Mouse (Mus musculus) midbrain, embryonic 11.5 days (tissue): ENCODE results near the gene Itsn1. TPM values are rescaled to one million over a fixed set of nuclear protein-coding genes. Genes with fewer than 3 reads are reported as not detected.

Experiments
- ATAC-seq: fragments of 200-750 bp; cut with Nextera tagmentation; 2 replicates; pipeline ENCODE4 v1.8.0; 2017; ENCODE audit warnings: moderate TSS enrichment, moderate library complexity; ENCODE audit not compliant: low FRiP score
- DNase-seq: peaks from one replicate; pipeline ENCODE4 v3.0.0; 2015; ENCODE audit warnings: low spot score; ENCODE audit errors: missing footprints
- H3K27ac ChIP-seq: fragments of 300-500 bp; sonication (generic); 2 replicates; pipeline ENCODE4 v1.5.1; 2014; ENCODE audit warnings: low read depth, low read length
- H3K27me3 ChIP-seq: fragments of 300-500 bp; sonication (generic); 2 replicates; pipeline ENCODE4 v1.6.1; 2014; ENCODE audit warnings: mild to moderate bottlenecking, low read length, moderate library complexity, mixed read lengths; ENCODE audit not compliant: control insufficient read depth, insufficient read depth
- H3K36me3 ChIP-seq: fragments of 300-500 bp; sonication (generic); 2 replicates; pipeline ENCODE4 v1.6.1; 2014; ENCODE audit warnings: mild to moderate bottlenecking, low read length, moderate library complexity, mixed read lengths; ENCODE audit not compliant: control insufficient read depth, insufficient read depth
- H3K4me1 ChIP-seq: fragments of 300-500 bp; sonication (generic); 2 replicates; pipeline ENCODE4 v1.6.1; 2014; ENCODE audit warnings: low read length; ENCODE audit not compliant: control insufficient read depth, insufficient read depth
- H3K4me2 ChIP-seq: fragments of 300-500 bp; sonication (generic); 2 replicates; pipeline ENCODE4 v1.6.1; 2014; ENCODE audit warnings: mild to moderate bottlenecking, moderate library complexity
- H3K4me3 ChIP-seq: fragments of 300-500 bp; sonication (generic); 2 replicates; pipeline ENCODE4 v1.5.1; 2014; ENCODE audit warnings: low read depth, low read length
- H3K9ac ChIP-seq: fragments of 300-500 bp; sonication (generic); 2 replicates; pipeline ENCODE4 v1.6.1; 2014; ENCODE audit warnings: low read length
- H3K9me3 ChIP-seq: fragments of 300-500 bp; sonication (generic); 2 replicates; pipeline ENCODE4 v1.6.1; 2016; ENCODE audit warnings: low read length; ENCODE audit not compliant: control insufficient read depth
- WGBS: fragments of 180-500 bp; shearing (Covaris S2); extraction: QIAGEN DNeasy Blood & Tissue Kit; methylation state at CpG from one replicate; pipeline ENCODE4 v1.1.7; 2014; 5-methylcytosine and 5-hydroxymethylcytosine counted together
- polyA plus RNA-seq: library from polyadenylated mRNA; unstranded; fragments of >200 nt; fragmentation: Nextera tagmentation; extraction: Ambion mirVana; gene quantifications from 2 replicates; pipeline ENCODE4 v1.2.1, GENCODE M21; 2014

Gene Itsn1
- polyA plus RNA-seq, 1 experiment from 2014 or later: 54.8 TPM

- H3K9me3 ChIP-seq: no peaks in the 10 kb centered on the region
- H3K27ac ChIP-seq: no peak overlapping the region
- 56% methylated on average over 8 of the region's 8 CpGs for WGBS
Observed at GRCm38 (mm10) chr16:91932082-91932690, 203.1 kb downstream of the Itsn1 start.

GRCm38 (mm10) chr16:91932843-91933518, 203.9 kb downstream of the Itsn1 start:
- Histone ChIP-seq H3K9me3 (no peaks in the 10 kb centered on the region), H3K27me3 (no peaks in the 10 kb centered on the region), H3K4me3 (no peak overlapping the region), H3K4me2 (no peak overlapping the region), H3K9ac (no peak overlapping the region), H3K36me3 (peaks cover 5% of the 10 kb centered on the region), H3K4me1 (peaks cover 8% of the 10 kb centered on the region), H3K27ac (no peak overlapping the region)
- DNase-seq (peak; percentile 14), ATAC-seq (no peak)
- 56% methylated on average over 9 of the region's 10 CpGs for WGBS

More at GRCm38 (mm10) chr16:91932082-91932690, 203.1 kb downstream of the Itsn1 start:
- Histone ChIP-seq H3K4me1 (peaks cover 8% of the 10 kb centered on the region), H3K27me3 (no peaks in the 10 kb centered on the region), H3K36me3 (peaks cover 13% of the 10 kb centered on the region), H3K4me2 (peak overlapping the region; percentile 44), H3K4me3 (peak overlapping the region; percentile 95), H3K9ac (no peak overlapping the region; the same call in 1 of the 2 replicates)
- ATAC-seq (no peak), DNase-seq (peak; percentile 66)

- Histone ChIP-seq H3K4me1 (peaks cover 7% of the 10 kb centered on the region), H3K27me3 (no peaks in the 10 kb centered on the region), H3K4me2 (no peak overlapping the region), H3K36me3 (no peaks in the 10 kb centered on the region), H3K4me3 (no peak overlapping the region), H3K9ac (no peak overlapping the region), H3K9me3 (no peaks in the 10 kb centered on the region), H3K27ac (no peak overlapping the region)
- 42% methylated on average over 8 of the region's 8 CpGs for WGBS
- DNase-seq (no peak), ATAC-seq (no peak)
Observed at GRCm38 (mm10) chr16:91935108-91935507, 206.0 kb downstream of the Itsn1 start.

- ATAC-seq (no peak), DNase-seq (peak; percentile 75)
- Histone ChIP-seq H3K27ac (no peak overlapping the region), H3K4me3 (no peak overlapping the region), H3K4me1 (peaks cover 1% of the 10 kb centered on the region), H3K9ac (no peak overlapping the region), H3K36me3 (no peaks in the 10 kb centered on the region), H3K27me3 (no peaks in the 10 kb centered on the region), H3K4me2 (no peak overlapping the region), H3K9me3 (no peaks in the 10 kb centered on the region)
- 65% methylated on average over 8 of the region's 8 CpGs for WGBS
Observed at GRCm38 (mm10) chr16:91935726-91936125, 206.6 kb downstream of the Itsn1 start.

- no peak overlapping the region for H3K9ac ChIP-seq
- WGBS: 52% methylated on average over 10 of the region's 10 CpGs
- no peak overlapping the region for H3K4me3 ChIP-seq
- ATAC-seq (peak; percentile 20; the same call in 1 of the 2 replicates), DNase-seq (peak; percentile 98)
- H3K36me3 ChIP-seq: no peaks in the 10 kb centered on the region
- no peaks in the 10 kb centered on the region for H3K27me3 ChIP-seq
- H3K27ac ChIP-seq: no peak overlapping the region
- H3K4me1 ChIP-seq: no peaks in the 10 kb centered on the region
- no peak overlapping the region for H3K4me2 ChIP-seq
- H3K9me3 ChIP-seq: no peaks in the 10 kb centered on the region
Observed at GRCm38 (mm10) chr16:91936340-91937030, 207.4 kb downstream of the Itsn1 start.

- H3K4me1 ChIP-seq: no peaks in the 10 kb centered on the region
- H3K4me2 ChIP-seq: no peak overlapping the region
- H3K36me3 ChIP-seq: no peaks in the 10 kb centered on the region
- no peaks in the 10 kb centered on the region for H3K27me3 ChIP-seq
- DNase-seq (no peak), ATAC-seq (no peak)
- H3K9ac ChIP-seq: no peak overlapping the region
- 90% methylated on average over 11 of the region's 11 CpGs for WGBS
- no peaks in the 10 kb centered on the region for H3K9me3 ChIP-seq
- H3K4me3 ChIP-seq: no peak overlapping the region
- H3K27ac ChIP-seq: no peak overlapping the region
Observed at GRCm38 (mm10) chr16:91937281-91937680, 208.2 kb downstream of the Itsn1 start.

GRCm38 (mm10) chr16:91938141-91938540, 209.1 kb downstream of the Itsn1 start:
- WGBS: 80% methylated on average over 5 of the region's 5 CpGs
- no peak overlapping the region for H3K9ac ChIP-seq
- no peaks in the 10 kb centered on the region for H3K9me3 ChIP-seq
- H3K27me3 ChIP-seq: no peaks in the 10 kb centered on the region
- DNase-seq (peak; percentile 67), ATAC-seq (no peak)
- no peak overlapping the region for H3K27ac ChIP-seq
- H3K4me3 ChIP-seq: no peak overlapping the region
- no peak overlapping the region for H3K4me2 ChIP-seq
- H3K4me1 ChIP-seq: no peaks in the 10 kb centered on the region
- H3K36me3 ChIP-seq: no peaks in the 10 kb centered on the region

GRCm38 (mm10) chr16:91940726-91941125, 211.6 kb downstream of the Itsn1 start:
- WGBS: 90% methylated on average over 6 of the region's 6 CpGs

GRCm38 (mm10) chr16:91942201-91942600, 213.1 kb downstream of the Itsn1 start:
- Histone ChIP-seq H3K9me3 (no peaks in the 10 kb centered on the region), H3K27ac (no peak overlapping the region), H3K4me2 (no peak overlapping the region), H3K27me3 (no peaks in the 10 kb centered on the region), H3K9ac (no peak overlapping the region), H3K36me3 (no peaks in the 10 kb centered on the region), H3K4me3 (no peak overlapping the region), H3K4me1 (no peaks in the 10 kb centered on the region)
- DNase-seq: no peak
- WGBS: 91% methylated on average over 14 of the region's 14 CpGs
- ATAC-seq: no peak

More at GRCm38 (mm10) chr16:91940726-91941125, 211.6 kb downstream of the Itsn1 start:
- Histone ChIP-seq H3K36me3 (no peaks in the 10 kb centered on the region), H3K4me1 (no peaks in the 10 kb centered on the region), H3K4me3 (no peak overlapping the region), H3K27ac (no peak overlapping the region), H3K9ac (no peak overlapping the region), H3K27me3 (no peaks in the 10 kb centered on the region), H3K4me2 (no peak overlapping the region), H3K9me3 (no peaks in the 10 kb centered on the region)
- DNase-seq (peak; percentile 8), ATAC-seq (no peak)
